In the genomic region with DNA sequence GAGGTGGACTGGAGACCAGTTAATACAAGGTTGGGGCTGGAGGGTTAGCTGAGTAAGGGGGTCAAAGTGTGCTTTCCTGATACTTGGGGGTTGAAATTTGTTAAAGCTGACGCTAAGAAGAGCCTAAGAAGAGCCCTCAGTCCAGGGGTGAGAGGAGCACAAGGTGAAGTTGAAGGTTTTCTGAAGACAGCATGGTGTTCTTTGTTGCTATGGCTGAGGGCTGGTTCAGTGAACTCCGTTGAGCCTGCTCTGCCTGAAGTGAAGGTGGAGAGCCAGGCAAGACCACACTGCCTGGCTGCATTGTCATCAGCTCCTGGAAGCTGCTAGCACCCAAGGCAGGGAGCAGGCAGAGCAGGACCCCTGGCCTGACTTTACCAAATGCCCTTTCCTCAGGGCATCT, we compare ENCODE assay signal across 22 mouse cellular contexts. TPM values are rescaled to one million over a fixed set of nuclear protein-coding genes. Genes with fewer than 3 reads are reported as not detected.
A peak's percentile ranks its signal among the peaks of the same experiment; 100 is the strongest.
DNase-seq lines count a peak whose midpoint lies in the region; ATAC-seq and TF ChIP-seq lines count a peak whose summit lies in the region.
"Had no signal": no experiment of that assay in that cellular context is flagged by ENCODE, and none has a peak within 500 bp of the region (broad histone marks: within the 10 kb centered on the region; RNA-seq: fewer than 3 reads in every experiment).

No protein-coding gene starts in this region.

- ATAC-seq in embryonic facial prominence, embryonic 13.5 days (ENCODE audit: insufficient number of reproducible peaks, insufficient read depth, low FRiP score, low TSS enrichment, low read depth): no peak
- no peak for ATAC-seq in limb, embryonic 12.5 days (ENCODE audit: insufficient number of reproducible peaks, insufficient read depth, low FRiP score, low TSS enrichment, low read depth)
- no peak for ATAC-seq in limb, embryonic 14.5 days (ENCODE audit: low FRiP score, low read depth)
- ATAC-seq: CD4-positive, CD25-positive, alpha-beta regulatory T cell, adult 4 months; forebrain, embryonic 16.5 days; midbrain, embryonic 15.5 days had no signal

- no peak for TF ChIP-seq POLR2A in limb, embryonic 14.5 days (IDR thresholded peaks at IDR 0.05; ENCODE audit: borderline replicate concordance, extremely low read depth, insufficient read depth, insufficient read length)

- WGBS in embryonic facial prominence, embryonic 13.5 days: 84% methylated on average over 2 of the region's 2 CpGs
- 81% methylated on average over 2 of the region's 2 CpGs for WGBS in embryonic facial prominence, embryonic 10.5 days
- 68% methylated on average over 2 of the region's 2 CpGs for WGBS in limb, embryonic 12.5 days
- whole genome bisulfite sequencing in limb, embryonic 10.5 days: 85% methylated on average over 2 of the region's 2 CpGs
- WGBS in limb, embryonic 14.5 days: 83% methylated on average over 2 of the region's 2 CpGs

- peak overlapping the region; percentile 80 for H3K4me2 ChIP-seq in embryonic facial prominence, embryonic 13.5 days
- H3K4me2 ChIP-seq in limb, embryonic 12.5 days: peak overlapping the region; percentile 73
- peak overlapping the region; percentile 63 for H3K4me2 ChIP-seq in limb, embryonic 14.5 days (replicated peaks; ENCODE audit: low read depth, low read length, severe bottlenecking)
- H3K4me2 ChIP-seq: hindbrain, embryonic 15.5 days; liver, embryonic 15.5 days; midbrain, embryonic 15.5 days; neural tube, embryonic 12.5 days had no signal

- H3K9ac ChIP-seq in embryonic facial prominence, embryonic 13.5 days: 0 out of 2 replicates have a peak overlapping the region, but pooled peaks have one; percentile 68
- H3K9ac ChIP-seq in limb, embryonic 12.5 days (replicated peaks): no peak overlapping the region
- no peak overlapping the region for H3K9ac ChIP-seq in limb, embryonic 14.5 days (ENCODE audit: low read depth, low read length, severe bottlenecking)
- H3K9ac ChIP-seq: embryonic facial prominence, embryonic 12.5 days; hindbrain, embryonic 15.5 days; liver, embryonic 15.5 days; lung, embryonic 15.5 days; midbrain, embryonic 15.5 days; neural tube, embryonic 12.5 days had no signal

- H3K27me3 ChIP-seq in embryonic facial prominence, embryonic 13.5 days: peaks cover 8% of the 10 kb centered on the region; the same call in 1 of the 2 replicates
- peaks cover 50% of the 10 kb centered on the region for H3K27me3 ChIP-seq in embryonic facial prominence, embryonic 10.5 days (replicated peaks; ENCODE audit: low read depth, poor library complexity, severe bottlenecking)
- H3K27me3 ChIP-seq in limb, embryonic 12.5 days: peaks cover 10% of the 10 kb centered on the region
- H3K27me3 ChIP-seq in limb, embryonic 10.5 days (ENCODE audit: low read depth, poor library complexity, severe bottlenecking): peaks cover 42% of the 10 kb centered on the region
- H3K27me3 ChIP-seq in limb, embryonic 14.5 days (ENCODE audit: control insufficient read depth, insufficient read depth, low read length): no peaks in the 10 kb centered on the region

- no peaks in the 10 kb centered on the region for H3K9me3 ChIP-seq in embryonic facial prominence, embryonic 13.5 days
- H3K9me3 ChIP-seq in embryonic facial prominence, embryonic 10.5 days: no peaks in the 10 kb centered on the region
- no peaks in the 10 kb centered on the region for H3K9me3 ChIP-seq in limb, embryonic 12.5 days
- no peaks in the 10 kb centered on the region for H3K9me3 ChIP-seq in limb, embryonic 10.5 days (replicated peaks)
- H3K9me3 ChIP-seq in limb, embryonic 14.5 days (ENCODE audit: control insufficient read depth, low read length): no peaks in the 10 kb centered on the region
- H3K9me3 ChIP-seq: embryonic facial prominence, embryonic 12.5 days; heart, embryonic 10.5 days; hindbrain, embryonic 15.5 days; liver, embryonic 15.5 days; lung, embryonic 15.5 days; midbrain, embryonic 15.5 days; neural tube, embryonic 12.5 days had no signal

- peak overlapping the region; percentile 49 for H3K4me3 ChIP-seq in embryonic facial prominence, embryonic 13.5 days
- H3K4me3 ChIP-seq in embryonic facial prominence, embryonic 10.5 days: no peak overlapping the region
- no peak overlapping the region for H3K4me3 ChIP-seq in limb, embryonic 12.5 days (replicated peaks)
- no peak overlapping the region for H3K4me3 ChIP-seq in limb, embryonic 10.5 days
- peak overlapping the region; percentile 41 for H3K4me3 ChIP-seq in limb, embryonic 14.5 days (replicated peaks; ENCODE audit: low read length)
- H3K4me3 ChIP-seq: heart, embryonic 10.5 days; hindbrain, embryonic 15.5 days; liver, embryonic 15.5 days; lung, embryonic 15.5 days; midbrain, embryonic 15.5 days; neural tube, embryonic 12.5 days had no signal

- H3K27ac ChIP-seq in embryonic facial prominence, embryonic 13.5 days: no peak overlapping the region
- H3K27ac ChIP-seq in embryonic facial prominence, embryonic 10.5 days (replicated peaks): no peak overlapping the region
- no peak overlapping the region for H3K27ac ChIP-seq in limb, embryonic 12.5 days
- no peak overlapping the region for H3K27ac ChIP-seq in limb, embryonic 10.5 days
- no peak overlapping the region for H3K27ac ChIP-seq in limb, embryonic 14.5 days (replicated peaks; ENCODE audit: low read depth, low read length)
- H3K27ac ChIP-seq: embryonic facial prominence, embryonic 12.5 days; heart, embryonic 10.5 days; hindbrain, embryonic 15.5 days; liver, embryonic 15.5 days; lung, embryonic 15.5 days; midbrain, embryonic 15.5 days; neural tube, embryonic 12.5 days had no signal

- intact Hi-C loops in left cerebral cortex, postnatal 36 days (cut with DNase I): no loop called here

- DNase-seq in embryonic facial prominence, embryonic 10.5 days (ENCODE audit: low spot score): no peak
- no peak for DNase-seq in limb, embryonic 10.5 days (ENCODE audit: low spot score)
- DNase-seq in limb, embryonic 14.5 days (ENCODE audit: low spot score): no peak
- DNase-seq in yolk sac, embryonic 10.5 days (ENCODE audit: low spot score): no peak
- DNase-seq in adrenal gland, adult (ENCODE audit: inconsistent age in 2 of 2, low spot score in 1 of 2): no peak
- DNase-seq in left cerebral cortex, postnatal 36 days (ENCODE audit: low spot score in 2 of 2): no peak
- DNase-seq: adrenal gland, postnatal 36 days; cerebellum, postnatal 14 days; gastrocnemius, postnatal 10 days; liver; lung, postnatal 4 days had no signal

- H3K36me3 ChIP-seq in embryonic facial prominence, embryonic 13.5 days: no peaks in the 10 kb centered on the region
- no peaks in the 10 kb centered on the region for H3K36me3 ChIP-seq in embryonic facial prominence, embryonic 10.5 days (replicated peaks)
- no peaks in the 10 kb centered on the region for H3K36me3 ChIP-seq in limb, embryonic 12.5 days
- H3K36me3 ChIP-seq in limb, embryonic 10.5 days: no peaks in the 10 kb centered on the region
- no peaks in the 10 kb centered on the region for H3K36me3 ChIP-seq in limb, embryonic 14.5 days (ENCODE audit: control insufficient read depth, insufficient read depth, low read length)
- H3K36me3 ChIP-seq: embryonic facial prominence, embryonic 12.5 days; heart, embryonic 10.5 days; hindbrain, embryonic 15.5 days; liver, embryonic 15.5 days; lung, embryonic 15.5 days; midbrain, embryonic 15.5 days; neural tube, embryonic 12.5 days had no signal

- H3K4me1 ChIP-seq in embryonic facial prominence, embryonic 13.5 days: peaks cover 31% of the 10 kb centered on the region
- peaks cover 15% of the 10 kb centered on the region for H3K4me1 ChIP-seq in embryonic facial prominence, embryonic 10.5 days
- peaks cover 33% of the 10 kb centered on the region for H3K4me1 ChIP-seq in limb, embryonic 12.5 days (replicated peaks)
- H3K4me1 ChIP-seq in limb, embryonic 10.5 days: peaks cover 31% of the 10 kb centered on the region
- peaks cover 25% of the 10 kb centered on the region for H3K4me1 ChIP-seq in limb, embryonic 14.5 days (ENCODE audit: control insufficient read depth, insufficient read depth, low read length)

RNA-seq across cellular contexts. Expression of gene Car12, which starts 1.9 kb away (rescaled TPM):
- 18.6 and 19.8 TPM in 2 replicates for polyA plus RNA-seq in embryonic facial prominence, embryonic 13.5 days (2015; fragmentation: Nextera tagmentation; extraction: Ambion mirVana)
- polyA plus RNA-seq in embryonic facial prominence, embryonic 10.5 days (2016; fragmentation: Nextera tagmentation; extraction: Ambion mirVana): 5.6 and 6.5 TPM in 2 replicates
- polyA plus RNA-seq in limb, embryonic 12.5 days (2016; fragmentation: Nextera tagmentation; extraction: Ambion mirVana): 10.4 and 12.1 TPM in 2 replicates
- polyA plus RNA-seq in limb, embryonic 10.5 days (2016; fragmentation: Nextera tagmentation; extraction: Ambion mirVana): 4.3 and 5.2 TPM in 2 replicates
- 36.5 and 40.0 TPM in 2 replicates for polyA plus RNA-seq in limb, embryonic 14.5 days (2012; rRNA removed)
- polyA plus RNA-seq in limb, embryonic 14.5 days (2014; fragmentation: Nextera tagmentation; extraction: Ambion mirVana): 15.8 and 17.8 TPM in 2 replicates
- total RNA-seq in left cerebral cortex, postnatal 36 days (2021): 10 to 100 TPM in 1 of 2 experiments, 1 to 10 TPM in 1; 8.7 to 15.4 TPM

Comparison
In these comparisons a context has a peak if more than half of its experiments do, and no peak if none do; other contexts are left out.
1. H3K4me3 ChIP-seq: peak in embryonic facial prominence, embryonic 13.5 days (single experiment) and limb, embryonic 14.5 days (single experiment); none in embryonic facial prominence, embryonic 10.5 days (single experiment), limb, embryonic 12.5 days (single experiment) and limb, embryonic 10.5 days (single experiment).
2. Peak in every context shown above with its lines, with median percentiles within 50 percentile points of each other: H3K4me2 ChIP-seq.